Mouse (Mus musculus) lung, embryonic 14.5 days (tissue): Measurements from ENCODE around the gene Emb. TPM values are rescaled to one million over a fixed set of nuclear protein-coding genes. Genes with fewer than 3 reads are reported as not detected.

ENCODE experiments used
- ATAC-seq: fragments of 200-750 bp; cut with Nextera tagmentation; 2 replicates; pipeline ENCODE4 v1.8.0; 2017; ENCODE audit warnings: mild to moderate bottlenecking, moderate TSS enrichment, moderate library complexity; ENCODE audit not compliant: insufficient read depth
- DNase-seq: peaks from one replicate; pipeline ENCODE4 v3.0.0-alpha.2; 2015
- H3K27ac ChIP-seq: fragments of 300-500 bp; sonication (generic); 2 replicates; pipeline ENCODE4 v1.5.1; 2014; ENCODE audit warnings: low read depth, mild to moderate bottlenecking, moderate library complexity
- H3K27me3 ChIP-seq: fragments of 300-500 bp; sonication (generic); 2 replicates; pipeline ENCODE4 v1.6.1; 2014; ENCODE audit warnings: low read length, control low read depth; ENCODE audit not compliant: insufficient read depth
- H3K36me3 ChIP-seq: fragments of 300-500 bp; sonication (generic); 2 replicates; pipeline ENCODE4 v1.6.1; 2014; ENCODE audit warnings: control low read depth; ENCODE audit not compliant: insufficient read depth
- H3K4me1 ChIP-seq: fragments of 300-500 bp; sonication (generic); 2 replicates; pipeline ENCODE4 v1.6.1; 2014; ENCODE audit warnings: antibody characterized with exemption, control low read depth; ENCODE audit not compliant: insufficient read depth
- H3K4me2 ChIP-seq: fragments of 300-500 bp; sonication (generic); 2 replicates; pipeline ENCODE4 v1.6.1; 2014; ENCODE audit warnings: mild to moderate bottlenecking
- H3K4me3 ChIP-seq: fragments of 300-500 bp; sonication (generic); 2 replicates; pipeline ENCODE4 v1.5.1; 2014; ENCODE audit warnings: low read depth, low read length
- H3K9ac ChIP-seq: fragments of 300-500 bp; sonication (generic); 2 replicates; pipeline ENCODE4 v1.6.1; 2014
- H3K9me3 ChIP-seq: fragments of 300-500 bp; sonication (generic); 2 replicates; pipeline ENCODE4 v1.6.1; 2016; ENCODE audit warnings: low read depth, low read length, control low read depth
- CTCF ChIP-seq: IDR thresholded peaks from 2 replicates; pipeline ENCODE4 v1.5.1; 2016; ENCODE audit warnings: antibody characterized with exemption, low read depth
- WGBS: fragments of 180-500 bp; shearing (Covaris S2); extraction: QIAGEN DNeasy Blood & Tissue Kit; methylation state at CpG from one replicate; pipeline ENCODE4 v1.1.7; 2014; 5-methylcytosine and 5-hydroxymethylcytosine counted together
- polyA plus RNA-seq: library from polyadenylated mRNA; unstranded; fragments of >200 nt; fragmentation: Nextera tagmentation; extraction: Ambion mirVana; gene quantifications from 2 replicates; pipeline ENCODE4 v1.2.1, GENCODE M21; 2014

The Emb gene
- polyA plus RNA-seq, 1 experiment from 2014 or later, result 12.1 TPM

DNA sequence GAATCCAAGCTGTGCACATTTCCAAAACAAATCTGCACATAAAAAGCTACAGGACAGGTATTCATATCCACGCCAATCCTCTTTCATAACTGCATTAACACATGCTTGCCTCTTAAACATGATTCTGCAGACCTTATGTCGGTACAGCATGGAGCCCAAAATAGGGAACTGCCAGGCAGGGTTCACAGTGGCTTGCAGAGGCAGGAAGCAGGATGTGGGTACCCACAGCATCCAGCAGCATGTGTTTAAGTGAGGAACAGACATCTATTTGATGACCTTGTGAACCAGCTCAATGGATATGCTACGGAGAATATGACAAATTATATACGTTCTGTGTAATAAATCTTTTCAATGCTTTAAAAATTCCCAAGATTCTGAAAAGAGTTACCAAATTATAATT, 75.7 kb downstream of the Emb start:
- no peaks in the 10 kb centered on the region for H3K9me3 ChIP-seq
- no peaks in the 10 kb centered on the region for H3K36me3 ChIP-seq
- no peaks in the 10 kb centered on the region for H3K27me3 ChIP-seq
- no peaks in the 10 kb centered on the region for H3K4me1 ChIP-seq
- H3K4me2 ChIP-seq, result no peak overlapping the region
- DNase-seq, result no peak
- 66% methylated on average over 4 of the region's 4 CpGs for WGBS
- no peak overlapping the region for H3K27ac ChIP-seq
- no peak for ATAC-seq
- H3K9ac ChIP-seq, result no peak overlapping the region
- no peak overlapping the region for H3K4me3 ChIP-seq
- TF ChIP-seq CTCF, result no peak

DNA sequence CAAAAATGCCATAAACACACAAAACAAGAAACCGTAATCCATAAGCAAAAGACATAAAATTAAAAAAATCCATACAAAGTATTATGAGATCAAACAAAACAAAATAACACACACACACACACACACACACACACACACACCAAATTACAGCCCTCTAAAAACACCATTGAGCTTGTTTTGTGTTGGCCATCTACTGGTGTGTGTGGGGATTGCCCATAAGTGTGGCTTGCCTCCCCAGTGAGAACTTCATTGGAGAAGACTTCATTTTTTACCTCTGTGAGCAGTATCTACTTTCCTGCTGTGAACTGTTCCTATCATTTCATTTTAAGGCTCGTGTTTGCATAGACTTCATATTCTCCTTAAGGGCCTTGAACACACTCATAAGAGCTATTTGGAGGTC, 78.6 kb downstream of the Emb start:
- Histone ChIP-seq H3K36me3 (no peaks in the 10 kb centered on the region), H3K4me2 (no peak overlapping the region), H3K27ac (no peak overlapping the region), H3K4me1 (no peaks in the 10 kb centered on the region), H3K9ac (no peak overlapping the region), H3K27me3 (no peaks in the 10 kb centered on the region), H3K9me3 (no peaks in the 10 kb centered on the region), H3K4me3 (no peak overlapping the region)
- DNase-seq, result no peak
- 85% methylated on average over 2 of the region's 2 CpGs for WGBS
- ATAC-seq, result no peak
- 0 out of 2 replicates have a peak, but pooled peaks have one; percentile 24 for TF ChIP-seq CTCF

DNA sequence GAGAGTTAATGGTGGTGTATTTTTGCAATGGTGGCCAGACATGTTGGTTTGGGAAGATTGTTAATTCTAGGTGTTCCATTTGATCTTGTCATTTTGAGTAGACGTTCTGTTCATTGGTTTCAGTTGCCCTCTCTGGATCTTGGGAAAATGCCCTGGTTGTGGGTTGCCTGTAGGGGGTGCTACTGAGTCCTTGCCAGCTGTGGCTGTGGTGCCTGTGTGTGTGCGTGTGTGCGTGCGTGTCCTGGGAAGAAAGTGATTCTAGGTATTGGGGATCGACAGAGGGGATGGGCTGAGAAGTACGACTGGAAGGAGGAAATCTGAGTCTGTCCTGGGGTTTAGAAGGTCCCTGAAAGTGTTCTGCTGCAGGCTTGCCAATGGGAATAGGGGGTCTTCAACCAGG, 79.1 kb downstream of the Emb start:
- no peak overlapping the region for H3K4me2 ChIP-seq
- H3K36me3 ChIP-seq, result no peaks in the 10 kb centered on the region
- H3K9ac ChIP-seq, result no peak overlapping the region
- TF ChIP-seq CTCF, result peak; percentile 29; the same call in 1 of the 2 replicates
- WGBS, result 82% methylated on average over 6 of the region's 6 CpGs
- no peaks in the 10 kb centered on the region for H3K4me1 ChIP-seq
- DNase-seq (no peak), ATAC-seq (no peak)
- no peak overlapping the region for H3K27ac ChIP-seq
- H3K27me3 ChIP-seq, result no peaks in the 10 kb centered on the region
- H3K4me3 ChIP-seq, result no peak overlapping the region
- no peaks in the 10 kb centered on the region for H3K9me3 ChIP-seq

DNA sequence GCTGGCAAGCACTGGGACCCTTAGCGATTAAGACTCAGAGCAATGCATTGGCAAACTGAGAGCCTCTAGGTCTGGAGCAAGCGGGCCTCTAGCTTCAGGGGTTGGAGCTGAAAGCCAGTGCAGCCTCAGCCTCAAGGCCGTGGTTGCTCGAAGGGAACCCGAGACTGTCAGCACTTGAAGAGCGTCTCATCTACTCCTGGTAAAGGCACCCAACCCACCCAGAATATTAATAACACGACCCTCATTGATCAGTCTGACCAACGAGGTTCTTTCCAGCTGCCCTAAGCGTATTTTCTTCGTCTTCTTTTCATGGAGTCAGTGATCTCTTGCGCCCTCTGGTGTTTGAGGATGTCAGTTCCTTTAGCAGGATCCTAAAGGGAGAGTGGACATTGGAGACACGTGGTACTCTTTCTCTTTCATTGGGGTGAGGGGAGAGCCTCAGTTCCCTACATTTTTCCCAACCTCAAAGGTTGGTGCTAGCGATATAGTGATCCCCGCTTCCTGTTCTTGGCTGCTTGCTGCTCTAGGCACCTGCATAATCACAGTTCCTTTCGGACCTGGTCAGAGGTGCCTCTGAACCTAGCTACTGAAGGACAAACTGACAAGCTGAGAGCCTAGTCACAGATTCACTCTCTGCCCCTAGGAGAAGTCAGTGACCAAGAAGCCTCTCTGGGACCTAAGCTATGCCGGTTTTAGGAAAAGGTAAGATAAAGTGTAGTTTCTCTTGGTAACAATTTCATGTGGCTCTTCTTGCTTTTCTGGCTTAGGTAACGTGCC, 81.3 kb downstream of the Emb start:
- peak; percentile 91 for TF ChIP-seq CTCF
- no peaks in the 10 kb centered on the region for H3K9me3 ChIP-seq
- no peaks in the 10 kb centered on the region for H3K27me3 ChIP-seq
- H3K36me3 ChIP-seq, result no peaks in the 10 kb centered on the region
- H3K9ac ChIP-seq, result no peak overlapping the region
- H3K4me3 ChIP-seq, result no peak overlapping the region
- ATAC-seq (peak; percentile 89), DNase-seq (peak; percentile 94)
- peak overlapping the region; percentile 3 for H3K4me2 ChIP-seq
- no peak overlapping the region for H3K27ac ChIP-seq
- no peaks in the 10 kb centered on the region for H3K4me1 ChIP-seq
- WGBS, result 30% methylated on average over 17 of the region's 17 CpGs

DNA sequence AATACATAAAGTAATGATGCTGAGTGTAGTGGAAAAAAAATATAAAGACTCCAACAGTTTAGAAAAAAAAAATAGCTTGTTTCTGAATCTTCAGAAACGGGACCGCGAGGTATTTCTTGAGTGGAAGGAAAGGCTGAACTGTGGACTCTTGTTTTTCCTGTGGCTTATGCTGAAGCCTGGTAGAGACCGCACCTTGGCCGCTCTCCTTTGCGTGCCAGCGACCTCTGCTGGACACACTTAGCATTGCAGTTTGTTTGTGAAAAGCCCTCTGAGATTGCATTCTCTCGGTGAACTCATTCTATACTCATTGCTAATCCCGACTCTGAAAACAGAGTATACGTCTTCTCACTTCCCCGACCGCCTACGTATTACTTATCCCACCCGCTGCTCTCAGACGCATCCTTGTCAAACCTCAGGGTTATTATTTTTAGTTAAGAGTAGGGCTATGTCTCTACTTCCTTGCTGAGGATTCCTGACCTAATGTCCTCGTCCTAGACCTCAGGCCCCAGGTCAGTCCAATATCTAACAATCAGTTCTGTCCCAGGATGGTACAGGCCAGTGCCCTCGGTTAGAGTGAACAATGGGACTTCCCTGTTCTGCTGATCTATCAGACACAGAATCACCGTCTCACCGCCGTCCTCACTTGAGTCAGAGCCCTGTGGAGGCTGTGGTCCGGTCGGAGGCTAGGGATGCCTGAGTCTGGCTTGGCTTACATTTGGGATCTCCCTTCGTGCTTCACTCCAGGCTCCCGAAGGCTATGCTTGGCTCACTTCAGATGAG, 103.3 kb downstream of the Emb start:
- no peak overlapping the region for H3K9ac ChIP-seq
- H3K27me3 ChIP-seq, result no peaks in the 10 kb centered on the region
- no peaks in the 10 kb centered on the region for H3K9me3 ChIP-seq
- peak; percentile 84 for ATAC-seq
- H3K4me1 ChIP-seq, result no peaks in the 10 kb centered on the region
- DNase-seq, result peak; percentile 89
- no peaks in the 10 kb centered on the region for H3K36me3 ChIP-seq
- no peak overlapping the region for H3K27ac ChIP-seq
- H3K4me2 ChIP-seq, result peak overlapping the region; percentile 13; the same call in 1 of the 2 replicates
- TF ChIP-seq CTCF, result peak; percentile 91
- WGBS, result 28% methylated on average over 24 of the region's 24 CpGs
- H3K4me3 ChIP-seq, result no peak overlapping the region

Other genes with a start within 250 kb of the Emb start
- 12.3 and 12.8 TPM in 2 replicates for gene Parp8, start 183.0 kb upstream of the Emb start, polyA plus RNA-seq
- gene Gm17509, start 12.5 kb downstream of the Emb start, polyA plus RNA-seq, result 0.16 TPM in 1 of 2 replicates, not detected in the other